Mouse (Mus musculus) liver, postnatal 0 days (tissue): ENCODE data around the gene Msi2.

Experiments
- CTCF ChIP-seq: sonication (generic); IDR thresholded peaks from 2 replicates; pipeline ENCODE4 v1.5.1; 2016; ENCODE audit warnings: antibody characterized with exemption, low read depth
- EP300 ChIP-seq: IDR thresholded peaks from 2 replicates; pipeline ENCODE4 v1.6.1; 2016; ENCODE audit warnings: antibody characterized with exemption, low read depth, mild to moderate bottlenecking

GRCm38 (mm10) chr11:88484047-88484446 lies 234.3 kb downstream of the Msi2 start:
- no peak for TF ChIP-seq EP300
- no peak for TF ChIP-seq CTCF
